In the genomic region with DNA sequence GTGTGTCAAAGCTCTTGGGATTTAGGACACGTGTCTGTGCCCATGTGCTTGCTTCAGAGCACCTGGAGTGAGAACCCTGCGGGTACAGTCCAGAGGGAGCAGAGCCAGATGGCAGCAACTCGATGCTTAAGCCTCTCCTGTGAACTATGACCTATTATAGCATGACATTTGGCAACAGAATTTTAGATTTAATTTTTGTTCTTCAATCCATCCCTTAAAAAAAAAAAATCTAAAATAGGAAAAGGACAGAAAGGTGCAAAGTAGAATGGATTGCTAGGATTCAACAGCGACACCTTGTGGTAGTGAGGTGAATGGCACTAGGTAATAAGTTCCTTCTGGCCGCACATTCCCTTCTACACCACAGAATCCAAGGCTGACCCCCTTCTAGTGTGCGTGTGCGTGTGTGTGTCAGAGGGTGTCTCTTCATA, we compare ENCODE assay signal across 8 mouse cellular contexts. TPM values are rescaled to one million over a fixed set of nuclear protein-coding genes. Genes with fewer than 3 reads are reported as not detected.
DNase-seq lines count a peak whose midpoint lies in the region; ATAC-seq and TF ChIP-seq lines count a peak whose summit lies in the region.

No protein-coding gene starts in this region.

- TF ChIP-seq POLR2A in testis, adult 2 months (IDR thresholded peaks at IDR 0.05; ENCODE audit: control insufficient read depth, low read depth, low read length), result no peak

- WGBS in liver, embryonic 12.5 days (ENCODE audit: insufficient replicate concordance), result 24% methylated on average over 7 of the region's 7 CpGs
- WGBS in embryonic facial prominence, embryonic 10.5 days, result 30% methylated on average over 7 of the region's 7 CpGs
- WGBS in hindbrain, embryonic 15.5 days, result 17% methylated on average over 7 of the region's 7 CpGs
- WGBS in midbrain, postnatal 0 days, result 13% methylated on average over 7 of the region's 7 CpGs

- no peaks in the 10 kb centered on the region for H3K9me3 ChIP-seq in liver, embryonic 12.5 days (replicated peaks)
- no peaks in the 10 kb centered on the region for H3K9me3 ChIP-seq in embryonic facial prominence, embryonic 10.5 days
- no peaks in the 10 kb centered on the region for H3K9me3 ChIP-seq in hindbrain, embryonic 15.5 days
- no peaks in the 10 kb centered on the region for H3K9me3 ChIP-seq in midbrain, postnatal 0 days (ENCODE audit: low read length)

- no peak overlapping the region for H3K27ac ChIP-seq in liver, embryonic 12.5 days
- no peak overlapping the region for H3K27ac ChIP-seq in embryonic facial prominence, embryonic 10.5 days (replicated peaks)
- no peak overlapping the region for H3K27ac ChIP-seq in hindbrain, embryonic 15.5 days (replicated peaks)
- no peak overlapping the region for H3K27ac ChIP-seq in midbrain, postnatal 0 days (ENCODE audit: low read depth, low read length)
- no peak overlapping the region for H3K27ac ChIP-seq in testis, adult 2 months (ENCODE audit: control insufficient read depth, insufficient read depth, low read depth, low read length)

- intact Hi-C loops in left cerebral cortex, postnatal 10 days (cut with DNase I), result loop anchor here (2.0 to 5.0 kb wide), 2 partner anchors 69 to 214 kb away; a partner anchor contains a TSS

- DNase-seq in liver, result peak; percentile 56
- peak; percentile 62 to 75 for DNase-seq in adrenal gland, postnatal 36 days
- DNase-seq in embryonic facial prominence, embryonic 10.5 days (ENCODE audit: low spot score), result peak; percentile 61
- DNase-seq in left cerebral cortex, postnatal 10 days (ENCODE audit: extremely low spot score in 1 of 2, low spot score in 2 of 2), result peak; percentile 69 to 73
- peak; percentile 83 for DNase-seq in midbrain, postnatal 0 days (ENCODE audit: low spot score)

- ATAC-seq in liver, embryonic 12.5 days, result no peak
- peak; percentile 54 for ATAC-seq in hindbrain, embryonic 15.5 days (ENCODE audit: low FRiP score, low read depth)
- no peak for ATAC-seq in midbrain, postnatal 0 days (ENCODE audit: low FRiP score)

- no peak overlapping the region for H3K4me2 ChIP-seq in liver, embryonic 12.5 days
- H3K4me2 ChIP-seq in hindbrain, embryonic 15.5 days, result no peak overlapping the region
- no peak overlapping the region for H3K4me2 ChIP-seq in midbrain, postnatal 0 days (ENCODE audit: low read depth, low read length, poor library complexity, severe bottlenecking)

- H3K36me3 ChIP-seq in liver, embryonic 12.5 days, result no peaks in the 10 kb centered on the region
- H3K36me3 ChIP-seq in embryonic facial prominence, embryonic 10.5 days (replicated peaks), result no peaks in the 10 kb centered on the region
- H3K36me3 ChIP-seq in hindbrain, embryonic 15.5 days, result no peaks in the 10 kb centered on the region
- H3K36me3 ChIP-seq in midbrain, postnatal 0 days (ENCODE audit: insufficient read depth, low read length), result no peaks in the 10 kb centered on the region
- H3K36me3 ChIP-seq in testis, adult 2 months (ENCODE audit: control insufficient read depth, insufficient read depth, low read length), result no peaks in the 10 kb centered on the region

- no peak overlapping the region for H3K4me3 ChIP-seq in liver, embryonic 12.5 days
- no peak overlapping the region for H3K4me3 ChIP-seq in embryonic facial prominence, embryonic 10.5 days
- no peak overlapping the region for H3K4me3 ChIP-seq in hindbrain, embryonic 15.5 days
- no peak overlapping the region for H3K4me3 ChIP-seq in midbrain, postnatal 0 days (ENCODE audit: low read depth, low read length)
- H3K4me3 ChIP-seq in testis, adult 2 months (ENCODE audit: control insufficient read depth, low read depth, low read length), result no peak overlapping the region

- no peaks in the 10 kb centered on the region for H3K4me1 ChIP-seq in liver, embryonic 12.5 days
- H3K4me1 ChIP-seq in embryonic facial prominence, embryonic 10.5 days, result peaks cover 16% of the 10 kb centered on the region
- peaks cover 3% of the 10 kb centered on the region; the same call in 1 of the 2 replicates for H3K4me1 ChIP-seq in hindbrain, embryonic 15.5 days (replicated peaks)
- H3K4me1 ChIP-seq in midbrain, postnatal 0 days (ENCODE audit: insufficient read depth, low read length), result no peaks in the 10 kb centered on the region
- H3K4me1 ChIP-seq in testis, adult 2 months (ENCODE audit: control insufficient read depth, insufficient read depth, low read length), result peaks cover 7% of the 10 kb centered on the region

- H3K9ac ChIP-seq in liver, embryonic 12.5 days, result no peak overlapping the region
- no peak overlapping the region for H3K9ac ChIP-seq in hindbrain, embryonic 15.5 days
- no peak overlapping the region for H3K9ac ChIP-seq in midbrain, postnatal 0 days (replicated peaks; ENCODE audit: low read length, poor library complexity, severe bottlenecking)

- no peaks in the 10 kb centered on the region for H3K27me3 ChIP-seq in liver, embryonic 12.5 days (replicated peaks)
- H3K27me3 ChIP-seq in embryonic facial prominence, embryonic 10.5 days (replicated peaks; ENCODE audit: low read depth, poor library complexity, severe bottlenecking), result no peaks in the 10 kb centered on the region
- H3K27me3 ChIP-seq in hindbrain, embryonic 15.5 days, result no peaks in the 10 kb centered on the region
- H3K27me3 ChIP-seq in midbrain, postnatal 0 days (ENCODE audit: insufficient read depth, low read length), result no peaks in the 10 kb centered on the region
- no peaks in the 10 kb centered on the region; the same call in 1 of the 2 replicates for H3K27me3 ChIP-seq in testis, adult 2 months (ENCODE audit: control insufficient read depth, insufficient read depth, low read length)

- peak; percentile 99 for TF ChIP-seq CTCF in midbrain, postnatal 0 days (IDR thresholded peaks at IDR 0.05)
- peak; percentile 74; the same call in 1 of the 2 replicates for TF ChIP-seq CTCF in testis, adult 2 months (IDR thresholded peaks at IDR 0.05; ENCODE audit: control insufficient read depth, insufficient read depth, insufficient replicate concordance, low read depth, low read length)

RNA-seq across cellular contexts. Expression of a gene that starts 39.7 kb away (rescaled TPM):
- polyA plus RNA-seq in liver, embryonic 12.5 days (2016; fragmentation: Nextera tagmentation; extraction: Ambion mirVana), result 63.0 and 63.2 TPM in 2 replicates
- total RNA-seq in adrenal gland, postnatal 36 days (2021), result 10 to 100 TPM; 49.4 to 55.5 TPM
- polyA plus RNA-seq in embryonic facial prominence, embryonic 10.5 days (2016; fragmentation: Nextera tagmentation; extraction: Ambion mirVana), result 84.2 and 85.2 TPM in 2 replicates
- 74.0 and 82.9 TPM in 2 replicates for polyA plus RNA-seq in hindbrain, embryonic 15.5 days (2015; fragmentation: Nextera tagmentation; extraction: Ambion mirVana)
- total RNA-seq in left cerebral cortex, postnatal 10 days (2021), result 10 to 100 TPM; 47.9 to 50.5 TPM
- 37.0 and 46.2 TPM in 2 replicates for total RNA-seq in midbrain, postnatal 0 days (2014; rRNA removed)
- 82.3 and 83.3 TPM in 2 replicates for polyA plus RNA-seq in midbrain, postnatal 0 days (2015; fragmentation: Nextera tagmentation; extraction: Ambion mirVana)
- polyA plus RNA-seq in testis, adult 2 months (2012; rRNA removed), result 2.1 and 3.7 TPM in 2 replicates

Comparison
In these comparisons a context has a peak if more than half of its experiments do, and no peak if none do; other contexts are left out.
1. RNA of a gene that starts 39.7 kb away (polyA plus RNA-seq): 84.2 to 85.2 TPM in embryonic facial prominence, embryonic 10.5 days, 82.3 to 83.3 TPM in midbrain, postnatal 0 days, 74.0 to 82.9 TPM in hindbrain, embryonic 15.5 days and 63.0 to 63.2 TPM in liver, embryonic 12.5 days; 2.1 to 3.7 TPM in testis, adult 2 months; every median in the first group is over 10 times any median in the second.
2. Peak in every context shown above with its lines, with median percentiles within 50 percentile points of each other: DNase-seq.